Mouse (Mus musculus) brain, embryonic 14.5 days (tissue): Measurements from ENCODE around the gene Scn3a.

Experiments used
- CTCF ChIP-seq: fragments of 200-500 bp; IDR thresholded peaks from 2 replicates; pipeline ENCODE4 v1.5.1; 2012; ENCODE audit warnings: inconsistent platforms, mild to moderate bottlenecking, moderate library complexity, borderline replicate concordance; ENCODE audit not compliant: insufficient read depth, insufficient read length; ENCODE audit errors: extremely low read depth
- POLR2A ChIP-seq: fragments of 200-500 bp; IDR thresholded peaks from 2 replicates; pipeline ENCODE4 v1.6.1; 2012; ENCODE audit warnings: mild to moderate bottlenecking, inconsistent platforms, borderline replicate concordance; ENCODE audit not compliant: poor library complexity, insufficient read depth, insufficient read length, severe bottlenecking; ENCODE audit errors: extremely low read depth

DNA sequence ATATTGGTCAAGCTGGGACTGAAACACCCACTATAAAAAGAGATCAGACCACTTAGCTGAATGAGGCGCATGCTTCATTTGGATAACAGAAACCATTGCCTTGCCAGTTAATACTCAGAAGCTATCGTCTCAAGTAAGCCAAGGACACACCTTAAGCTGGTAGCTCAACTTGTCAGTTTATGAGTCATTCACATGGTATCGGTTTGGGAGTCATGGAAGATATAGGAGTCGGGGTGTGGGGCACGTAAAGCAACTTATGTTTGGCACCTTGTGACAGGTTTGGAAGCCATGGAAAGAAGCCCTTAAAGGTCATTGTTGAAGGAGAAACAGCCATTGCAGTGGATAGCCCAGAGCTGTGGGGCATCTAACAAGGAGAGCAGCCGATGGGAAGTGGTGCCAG lies 113.7 kb downstream of the Scn3a start:
- TF ChIP-seq CTCF (no peak), POLR2A (no peak)
